Mouse (Mus musculus): ENCODE data around the gene Nrn1l. TPM values are rescaled to one million over a fixed set of nuclear protein-coding genes. Genes with fewer than 3 reads are reported as not detected.

The Nrn1l gene
- polyA plus RNA-seq, 1 experiment: 8.5 TPM

DNA sequence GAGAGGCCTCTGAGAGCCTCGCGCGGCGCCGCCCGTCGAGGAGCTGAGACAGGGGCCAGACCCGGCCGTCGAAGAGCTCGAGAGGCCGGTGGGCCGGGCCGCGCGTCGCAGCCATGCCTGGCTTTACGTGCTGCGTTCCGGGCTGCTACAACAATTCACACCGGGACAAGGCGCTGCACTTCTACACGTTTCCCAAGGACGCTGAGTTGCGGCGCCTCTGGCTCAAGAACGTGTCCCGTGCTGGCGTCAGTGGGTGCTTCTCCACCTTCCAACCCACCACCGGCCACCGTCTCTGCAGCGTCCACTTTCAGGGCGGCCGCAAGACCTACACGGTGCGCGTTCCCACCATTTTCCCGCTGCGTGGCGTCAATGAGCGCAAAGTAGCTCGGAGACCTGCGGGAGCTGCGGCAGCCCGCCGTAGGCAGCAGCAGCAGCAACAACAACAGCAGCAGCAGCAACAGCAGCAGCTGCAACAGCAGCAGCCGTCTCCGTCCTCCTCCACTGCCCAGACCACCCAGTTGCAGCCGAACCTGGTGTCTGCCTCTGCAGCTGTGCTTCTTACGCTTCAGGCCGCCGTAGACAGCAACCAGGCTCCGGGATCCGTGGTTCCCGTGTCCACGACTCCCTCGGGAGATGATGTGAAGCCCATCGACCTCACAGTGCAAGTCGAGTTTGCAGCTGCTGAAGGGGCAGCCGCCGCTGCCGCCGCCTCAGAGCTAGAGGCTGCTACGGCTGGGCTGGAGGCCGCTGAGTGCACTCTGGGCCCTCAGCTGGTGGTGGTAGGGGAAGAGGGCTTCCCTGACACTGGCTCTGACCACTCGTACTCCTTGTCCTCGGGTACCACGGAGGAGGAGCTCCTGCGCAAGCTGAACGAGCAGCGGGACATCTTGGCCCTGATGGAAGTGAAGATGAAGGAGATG is 37.9 kb upstream of the Nrn1l start:
- no peak for TF ChIP-seq POLR2A (IDR thresholded peaks at IDR 0.05; ENCODE audit: extremely low read depth, insufficient read depth, low read length)
- no peak for TF ChIP-seq CTCF (IDR thresholded peaks at IDR 0.05; ENCODE audit: extremely low read depth, insufficient read depth, low read length)
- Histone ChIP-seq H3K4me1 (ENCODE audit: control insufficient read depth, insufficient read depth, low read length) (peaks cover 4% of the 10 kb centered on the region; the same call in 1 of the 2 replicates), H3K27ac (ENCODE audit: insufficient read depth, low read length) (peak overlapping the region; percentile 82), H3K4me3 (ENCODE audit: insufficient read depth, low read length) (peak overlapping the region; percentile 62)

DNA sequence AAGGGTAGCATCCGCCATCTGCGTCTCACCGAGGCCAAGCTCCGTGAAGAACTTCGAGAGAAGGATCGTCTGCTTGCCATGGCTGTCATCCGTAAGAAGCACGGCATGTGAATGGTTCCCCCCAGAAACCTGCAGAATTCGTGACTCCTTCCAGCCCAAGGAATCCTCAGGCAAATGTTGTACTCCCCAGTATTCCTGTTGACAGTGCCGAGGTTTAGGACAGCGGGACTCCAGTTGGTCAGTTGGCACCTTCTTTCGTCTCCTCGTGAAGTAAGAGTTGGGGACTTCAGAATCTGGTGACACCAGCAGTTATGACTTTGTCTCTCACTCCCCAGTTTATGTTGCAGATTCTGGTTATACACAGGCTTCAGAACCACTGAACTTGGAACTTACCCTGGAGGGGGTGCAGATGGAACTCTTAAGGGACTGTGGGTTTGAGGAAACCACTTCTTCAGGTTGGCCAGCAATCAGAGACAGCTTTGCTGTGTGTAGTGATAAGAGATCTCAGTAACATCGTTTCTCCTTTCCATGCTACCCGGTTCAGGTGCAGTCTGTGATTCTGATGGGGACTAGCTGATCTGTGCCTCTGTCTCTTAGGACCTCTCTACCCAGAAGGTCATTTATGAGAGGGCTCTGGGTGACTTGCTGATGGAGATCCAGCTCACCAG is 37.1 kb upstream of the Nrn1l start:
- TF ChIP-seq CTCF (IDR thresholded peaks at IDR 0.05; ENCODE audit: extremely low read depth, insufficient read depth, low read length): no peak
- no peak for TF ChIP-seq POLR2A (IDR thresholded peaks at IDR 0.05; ENCODE audit: extremely low read depth, insufficient read depth, low read length)
- H3K4me3 ChIP-seq (ENCODE audit: insufficient read depth, low read length): peak overlapping the region; percentile 62
- H3K4me1 ChIP-seq (ENCODE audit: control insufficient read depth, insufficient read depth, low read length): peaks cover 4% of the 10 kb centered on the region; the same call in 1 of the 2 replicates
- no peak overlapping the region for H3K27ac ChIP-seq (ENCODE audit: insufficient read depth, low read length)

DNA sequence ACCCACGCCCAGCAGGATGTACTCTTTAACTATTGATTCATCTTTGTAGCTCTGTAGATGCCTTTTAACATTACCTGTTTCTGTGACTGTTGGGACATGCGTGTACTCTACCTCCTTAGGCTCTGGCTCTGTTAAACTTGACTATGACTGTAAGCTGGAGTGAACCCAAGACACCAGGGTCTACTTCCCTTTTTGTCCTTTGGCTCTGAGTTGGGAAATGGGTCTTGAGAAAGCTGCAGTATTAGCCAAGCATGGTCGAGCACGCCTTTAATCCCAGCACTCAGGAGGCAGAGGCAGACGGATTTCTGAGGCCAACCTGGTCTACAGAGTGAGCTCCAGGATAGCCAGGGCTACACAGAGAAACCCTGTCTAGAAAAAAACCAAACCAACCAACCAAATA is 34.9 kb upstream of the Nrn1l start:
- H3K4me3 ChIP-seq (ENCODE audit: insufficient read depth, low read length): no peak overlapping the region
- TF ChIP-seq CTCF (IDR thresholded peaks at IDR 0.05; ENCODE audit: extremely low read depth, insufficient read depth, low read length) (no peak), POLR2A (IDR thresholded peaks at IDR 0.05; ENCODE audit: extremely low read depth, insufficient read depth, low read length) (no peak)
- H3K27ac ChIP-seq (ENCODE audit: insufficient read depth, low read length): no peak overlapping the region
- peaks cover 7% of the 10 kb centered on the region; the same call in 1 of the 2 replicates for H3K4me1 ChIP-seq (ENCODE audit: control insufficient read depth, insufficient read depth, low read length)

DNA sequence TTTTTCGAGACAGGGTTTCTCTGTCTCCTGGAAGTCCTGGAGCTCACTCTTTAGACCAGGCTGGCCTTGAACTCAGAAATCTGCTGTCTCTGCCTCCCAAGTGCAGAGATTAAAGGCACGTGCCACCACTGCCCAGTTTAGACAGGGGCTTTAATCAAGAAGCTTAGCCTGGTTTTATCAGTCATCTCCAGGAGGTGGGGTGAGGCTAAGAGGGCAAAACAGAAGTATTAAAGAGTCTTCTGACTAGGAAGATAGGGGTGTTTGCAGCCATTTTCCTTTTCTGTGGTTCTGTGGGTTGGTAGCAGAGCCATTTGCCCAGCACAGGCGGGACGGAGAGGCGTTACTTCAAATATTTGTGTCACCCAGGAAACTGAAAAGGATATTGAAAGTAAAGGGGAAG is 34.1 kb upstream of the Nrn1l start:
- no peak overlapping the region for H3K4me3 ChIP-seq (ENCODE audit: insufficient read depth, low read length)
- TF ChIP-seq POLR2A (IDR thresholded peaks at IDR 0.05; ENCODE audit: extremely low read depth, insufficient read depth, low read length): no peak
- TF ChIP-seq CTCF (IDR thresholded peaks at IDR 0.05; ENCODE audit: extremely low read depth, insufficient read depth, low read length): no peak
- H3K27ac ChIP-seq (ENCODE audit: insufficient read depth, low read length): no peak overlapping the region
- H3K4me1 ChIP-seq (ENCODE audit: control insufficient read depth, insufficient read depth, low read length): peaks cover 6% of the 10 kb centered on the region; the same call in 1 of the 2 replicates

DNA sequence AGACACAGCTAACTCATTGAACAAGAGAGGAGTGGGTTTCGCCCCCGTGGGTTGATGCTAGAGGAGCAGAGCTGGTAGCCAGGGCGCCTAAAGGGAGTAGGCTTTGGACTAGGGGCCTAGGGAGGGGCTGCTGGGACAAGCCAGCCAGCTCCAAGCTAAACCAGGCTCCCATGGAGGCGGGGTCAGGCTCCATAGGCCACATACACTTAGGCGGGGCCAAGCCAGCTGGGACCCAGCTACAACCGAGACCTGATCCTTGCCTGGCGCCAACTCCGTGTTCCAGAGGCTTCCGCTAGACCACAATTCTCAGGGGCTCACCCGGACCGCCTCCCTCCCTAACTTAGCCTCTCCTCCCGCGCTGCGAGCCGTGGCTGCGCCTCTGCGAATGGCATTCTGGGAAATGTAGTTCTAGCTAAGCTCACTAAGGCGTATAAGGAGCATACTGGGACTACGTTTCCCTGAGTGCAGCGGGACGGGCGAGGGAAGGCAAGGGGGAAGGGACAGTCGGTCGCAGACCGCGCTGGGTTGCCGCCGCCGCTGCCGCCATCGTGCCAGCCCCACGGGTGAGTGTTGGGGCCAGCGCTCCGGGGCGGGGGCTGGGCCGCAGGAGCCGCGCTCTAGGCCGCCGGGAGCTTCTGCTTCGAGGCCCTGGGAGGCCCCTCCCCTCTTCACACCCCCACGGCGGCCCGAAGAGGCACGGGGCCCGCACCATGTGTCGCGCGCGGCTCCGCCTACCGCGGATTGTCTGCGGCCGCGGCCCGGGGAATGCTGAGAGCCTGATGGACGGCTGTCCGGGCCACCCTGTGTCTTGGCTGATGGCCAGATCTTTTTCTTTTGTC is 33.0 kb upstream of the Nrn1l start, which contains the start of gene Nutf2:
Nutf2 (plus strand) TSS at position 438 of the 839 bp plus-strand sequence.
- H3K4me3 ChIP-seq (ENCODE audit: insufficient read depth, low read length): peak within 1 kb of the TSS; percentile 77
- TF ChIP-seq POLR2A (IDR thresholded peaks at IDR 0.05; ENCODE audit: extremely low read depth, insufficient read depth, low read length) (peak; percentile 55; the same call in 1 of the 2 replicates), CTCF (IDR thresholded peaks at IDR 0.05; ENCODE audit: extremely low read depth, insufficient read depth, low read length) (no peak)
- peaks cover 6% of the 10 kb centered on the region; the same call in 1 of the 2 replicates for H3K4me1 ChIP-seq (ENCODE audit: control insufficient read depth, insufficient read depth, low read length)
- peak within 1 kb of the TSS; percentile 38; the same call in 1 of the 2 replicates for H3K27ac ChIP-seq (ENCODE audit: insufficient read depth, low read length)

DNA sequence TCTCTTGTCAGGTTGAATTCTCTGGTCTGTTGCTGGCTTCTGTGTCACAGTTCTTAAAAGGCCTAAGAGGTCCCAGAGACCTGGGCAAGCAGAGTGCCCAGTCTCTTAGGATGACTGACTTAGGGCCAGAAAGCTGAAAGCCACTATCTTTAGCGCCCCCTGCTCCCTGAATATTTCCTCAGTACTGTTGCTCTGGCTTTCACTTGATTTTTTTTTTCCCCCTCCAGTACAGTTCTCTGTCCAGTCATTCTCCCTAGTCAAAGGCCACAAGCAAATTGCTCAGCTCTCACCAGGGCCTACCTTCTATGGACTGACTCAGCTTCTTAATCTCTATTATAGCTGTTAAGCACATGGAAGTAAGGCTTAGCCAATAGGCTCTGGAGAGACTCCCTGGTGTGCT is 31.4 kb upstream of the Nrn1l start:
- TF ChIP-seq CTCF (IDR thresholded peaks at IDR 0.05; ENCODE audit: extremely low read depth, insufficient read depth, low read length) (peak; percentile 13; the same call in 1 of the 2 replicates), POLR2A (IDR thresholded peaks at IDR 0.05; ENCODE audit: extremely low read depth, insufficient read depth, low read length) (no peak)
- Histone ChIP-seq H3K27ac (ENCODE audit: insufficient read depth, low read length) (no peak overlapping the region), H3K4me3 (ENCODE audit: insufficient read depth, low read length) (peak overlapping the region; percentile 77), H3K4me1 (ENCODE audit: control insufficient read depth, insufficient read depth, low read length) (peaks cover 3% of the 10 kb centered on the region; the same call in 1 of the 2 replicates)

DNA sequence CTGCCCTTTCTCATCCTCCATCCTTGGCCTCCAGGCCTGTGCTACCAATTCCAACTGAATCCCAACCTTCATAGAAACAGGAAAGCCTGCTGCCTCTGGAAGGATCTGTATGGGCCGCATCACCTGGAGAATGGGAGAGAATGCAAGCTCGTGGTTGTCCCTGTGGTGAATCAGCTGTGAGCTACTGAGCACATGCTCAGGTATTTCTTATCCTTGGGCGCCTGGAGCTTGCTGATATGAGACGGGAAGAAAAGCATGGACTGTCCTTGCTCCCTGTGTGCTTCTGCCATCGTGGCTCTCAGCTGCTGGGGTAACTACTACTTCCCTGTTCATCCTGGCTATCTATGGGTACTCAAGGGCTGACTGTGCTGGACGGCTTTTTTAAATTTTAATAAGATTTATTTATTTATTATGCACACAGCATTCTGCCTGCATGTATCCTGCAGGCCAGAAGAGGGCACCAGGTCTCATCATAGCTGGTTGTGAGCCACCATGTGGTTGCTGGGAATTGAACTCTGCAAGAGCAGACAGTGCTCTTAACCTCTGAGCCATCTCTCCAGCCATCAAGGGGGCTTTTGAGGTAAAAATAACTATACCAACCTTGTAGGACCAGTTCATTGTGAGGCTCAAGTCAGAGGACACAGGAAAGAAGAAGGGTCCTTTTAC is 26.9 kb upstream of the Nrn1l start:
- no peak overlapping the region for H3K27ac ChIP-seq (ENCODE audit: insufficient read depth, low read length)
- TF ChIP-seq POLR2A (IDR thresholded peaks at IDR 0.05; ENCODE audit: extremely low read depth, insufficient read depth, low read length): no peak
- TF ChIP-seq CTCF (IDR thresholded peaks at IDR 0.05; ENCODE audit: extremely low read depth, insufficient read depth, low read length): 0 out of 2 replicates have a peak, but pooled peaks have one; percentile 2
- no peak overlapping the region for H3K4me3 ChIP-seq (ENCODE audit: insufficient read depth, low read length)
- H3K4me1 ChIP-seq (ENCODE audit: control insufficient read depth, insufficient read depth, low read length): peaks cover 1% of the 10 kb centered on the region; the same call in 1 of the 2 replicates

DNA sequence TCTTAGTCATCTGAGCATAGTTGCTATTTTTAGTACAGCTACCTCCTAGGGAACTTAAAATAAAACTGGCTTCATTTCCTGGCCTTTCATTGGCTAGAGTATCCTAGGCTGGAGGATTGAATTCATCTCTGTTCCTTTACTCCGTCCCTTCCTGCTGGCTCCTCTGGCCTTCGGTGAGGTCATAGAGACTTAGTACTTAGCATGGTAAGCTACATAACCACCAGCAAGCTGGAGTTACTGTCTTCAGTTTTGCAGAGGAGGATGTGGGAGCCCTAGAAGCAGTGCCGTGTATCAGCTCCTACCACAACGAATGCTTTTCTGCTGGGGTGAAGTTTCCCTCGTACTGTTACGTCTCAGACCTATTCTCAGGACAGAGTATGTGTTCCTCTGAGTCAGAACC is 19.1 kb upstream of the Nrn1l start:
- Histone ChIP-seq H3K4me3 (ENCODE audit: insufficient read depth, low read length) (no peak overlapping the region), H3K4me1 (ENCODE audit: control insufficient read depth, insufficient read depth, low read length) (peaks cover 12% of the 10 kb centered on the region), H3K27ac (ENCODE audit: insufficient read depth, low read length) (peak overlapping the region; percentile 30)
- TF ChIP-seq POLR2A (IDR thresholded peaks at IDR 0.05; ENCODE audit: extremely low read depth, insufficient read depth, low read length) (no peak), CTCF (IDR thresholded peaks at IDR 0.05; ENCODE audit: extremely low read depth, insufficient read depth, low read length) (no peak)

All from cortical plate, adult 2 months (tissue).